Mouse (Mus musculus): Measurements from ENCODE around the gene Tmsb10.

Tmsb10 gene

GRCm38 (mm10) chr6:72958662-72959071, at the start of gene Tmsb10:
TSS of gene Tmsb10 (minus strand) at chr6:72958748.
- no peak for DNase-seq

GRCm38 (mm10) chr6:73003601-73004000, 45.1 kb upstream of the Tmsb10 start:
- DNase-seq, result no peak

GRCm38 (mm10) chr6:73002391-73002790, 43.8 kb upstream of the Tmsb10 start:
- DNase-seq, result no peak

- no peak for DNase-seq
Observed at GRCm38 (mm10) chr6:72998809-72999208, 40.3 kb upstream of the Tmsb10 start.

GRCm38 (mm10) chr6:72993688-72994082, 35.1 kb upstream of the Tmsb10 start:
- no peak for DNase-seq

GRCm38 (mm10) chr6:72993054-72993687, 34.6 kb upstream of the Tmsb10 start:
- DNase-seq, result no peak

GRCm38 (mm10) chr6:72990206-72990605, 31.7 kb upstream of the Tmsb10 start:
- no peak for DNase-seq

GRCm38 (mm10) chr6:72989028-72989736, 30.6 kb upstream of the Tmsb10 start:
- DNase-seq, result peak; percentile 62 to 71

GRCm38 (mm10) chr6:72982506-72982905, 24.0 kb upstream of the Tmsb10 start:
- DNase-seq, result no peak

- DNase-seq, result no peak
Observed at GRCm38 (mm10) chr6:72981851-72982250, 23.3 kb upstream of the Tmsb10 start.

GRCm38 (mm10) chr6:72981124-72981651, 22.6 kb upstream of the Tmsb10 start:
- DNase-seq, result no peak

GRCm38 (mm10) chr6:72976866-72977265, 18.3 kb upstream of the Tmsb10 start:
- no peak for DNase-seq

GRCm38 (mm10) chr6:72971074-72971473, 12.5 kb upstream of the Tmsb10 start:
- DNase-seq, result no peak

GRCm38 (mm10) chr6:72969787-72970186, 11.2 kb upstream of the Tmsb10 start:
- DNase-seq, result no peak

- no peak for DNase-seq
Observed at GRCm38 (mm10) chr6:72965199-72965598, 6.7 kb upstream of the Tmsb10 start.

GRCm38 (mm10) chr6:72962281-72962741, 3.8 kb upstream of the Tmsb10 start:
- DNase-seq, result no peak

GRCm38 (mm10) chr6:72961603-72962002, 3.1 kb upstream of the Tmsb10 start:
- no peak for DNase-seq

GRCm38 (mm10) chr6:72960675-72961074, 2.1 kb upstream of the Tmsb10 start:
- no peak for DNase-seq

- no peak for DNase-seq
Observed at GRCm38 (mm10) chr6:72959175-72959574, 627 bp upstream of the Tmsb10 start.

- peak; percentile 87 to 88 for DNase-seq
Observed at GRCm38 (mm10) chr6:72957676-72958641, 589 bp downstream of the Tmsb10 start.

GRCm38 (mm10) chr6:72957093-72957435, 1.5 kb downstream of the Tmsb10 start:
- DNase-seq, result peak in 1 of 2 experiments; percentile 13

- DNase-seq, result peak; percentile 57 to 64
Observed at GRCm38 (mm10) chr6:72956199-72957092, 2.1 kb downstream of the Tmsb10 start.
